Mouse (Mus musculus): ENCODE measurements at regions not wholly inside any gene's neighbourhood (a gene's known extent, or its start where the extent isn't known, plus 50 kb on each side); places are given as distances from the start of the nearest gene placed in this dataset.
"Not testable (repeated sequence)": the region's sequence is repeated elsewhere in the genome, so short reads cannot be mapped to it uniquely, and the experiment has no call there.

DNA sequence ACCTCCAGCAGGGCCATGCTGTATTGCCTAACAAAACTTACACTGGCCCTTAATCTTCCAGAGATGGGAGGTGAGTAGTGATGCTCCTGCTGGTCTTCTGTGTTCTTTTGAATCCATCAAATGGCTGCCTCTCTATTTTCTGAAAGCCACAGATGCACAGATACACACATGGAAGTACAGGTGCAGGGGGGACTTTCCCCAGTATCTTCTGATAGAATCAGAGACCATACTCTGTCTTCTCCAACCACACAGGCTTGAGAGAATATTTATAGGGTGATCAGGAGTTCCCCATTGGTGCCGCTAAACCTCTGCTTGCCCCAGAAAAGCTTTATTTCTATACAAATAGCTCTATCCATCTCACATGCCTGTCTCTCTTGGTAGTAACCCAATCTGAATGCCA, 133.5 kb upstream of the Tbl1xr1 start:
- DNase-seq: no peak

DNA sequence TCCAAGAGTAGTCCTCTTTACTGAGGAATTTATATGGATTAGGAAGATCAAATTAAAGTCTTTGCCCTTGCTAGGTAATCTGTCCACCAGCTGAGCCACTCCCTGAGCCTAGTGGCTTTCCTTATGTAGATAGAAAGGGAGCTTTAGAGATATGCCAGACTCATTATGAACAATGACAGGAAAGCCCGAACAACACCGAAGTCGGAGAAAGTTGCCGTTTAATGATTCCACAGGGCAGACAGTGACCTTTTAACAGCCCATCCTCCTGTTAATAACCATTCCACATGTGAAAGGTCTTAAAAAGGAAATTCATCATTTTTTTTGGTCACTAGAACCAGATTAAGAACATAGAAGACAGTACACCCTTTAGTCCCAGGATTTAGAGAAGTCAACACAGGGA, 130.7 kb upstream of the Tbl1xr1 start:
- no peak for DNase-seq

DNA sequence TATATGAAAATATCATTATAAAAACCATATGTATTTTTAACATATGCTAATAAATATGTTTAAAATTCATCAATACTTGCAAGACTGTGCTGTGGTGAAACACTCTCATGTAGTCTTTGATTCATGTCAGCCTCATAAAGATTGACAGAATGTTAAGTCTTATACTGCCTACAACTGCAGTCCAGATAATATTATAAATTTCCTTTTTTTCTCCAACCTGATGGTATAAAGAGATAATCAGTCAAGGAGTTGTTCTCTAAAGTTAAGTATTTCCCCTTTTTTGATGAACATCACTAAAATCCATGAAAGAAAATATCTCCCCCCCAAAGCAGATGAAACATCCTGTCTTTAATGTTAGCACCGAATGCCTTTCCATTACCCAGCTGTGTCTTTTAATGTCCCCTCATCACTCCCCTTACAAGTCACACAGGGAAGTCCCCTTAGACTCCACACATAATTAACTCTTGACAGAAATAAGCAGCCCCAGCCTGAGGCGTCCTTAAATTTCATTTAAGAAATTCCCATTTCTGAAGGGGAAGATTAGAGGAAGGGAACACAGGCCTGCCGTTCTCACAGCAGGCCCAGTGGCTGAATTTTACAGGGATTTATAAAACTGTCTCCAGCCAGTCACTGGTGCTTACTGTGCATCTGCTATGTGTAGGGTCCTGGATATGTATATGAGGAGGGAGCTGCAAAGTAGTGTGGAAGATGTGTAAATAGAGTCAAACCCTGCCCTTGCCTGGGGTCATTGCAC, 129.0 kb upstream of the Tbl1xr1 start:
- DNase-seq: no peak

DNA sequence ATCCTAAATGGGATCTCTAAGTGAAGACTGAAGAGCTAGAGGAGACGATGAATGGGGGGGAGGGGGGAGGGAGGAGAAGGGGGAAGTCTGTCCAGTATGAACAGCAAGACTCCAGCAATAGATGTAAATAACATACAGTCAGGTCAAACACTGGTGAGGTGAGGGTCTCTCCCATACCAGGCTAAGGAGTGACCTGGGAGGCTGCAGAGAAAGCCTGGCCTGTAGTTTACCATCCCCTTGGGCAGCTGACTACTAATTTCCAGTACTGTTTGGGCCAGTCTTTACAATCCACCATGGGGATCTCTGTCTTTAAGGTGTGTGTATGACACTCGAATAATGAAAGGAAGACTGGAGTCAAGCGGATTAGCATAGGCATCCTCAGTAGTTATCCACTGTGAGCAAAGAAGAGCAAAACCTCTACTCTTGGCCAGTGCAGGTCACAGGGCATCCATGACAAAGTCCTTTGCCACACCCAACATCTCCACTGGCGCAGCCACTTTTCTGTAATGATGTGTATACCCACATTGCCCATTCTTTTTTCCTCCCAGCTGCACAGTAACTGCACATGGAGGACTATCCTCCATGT, 128.3 kb upstream of the Tbl1xr1 start:
- DNase-seq: no peak

DNA sequence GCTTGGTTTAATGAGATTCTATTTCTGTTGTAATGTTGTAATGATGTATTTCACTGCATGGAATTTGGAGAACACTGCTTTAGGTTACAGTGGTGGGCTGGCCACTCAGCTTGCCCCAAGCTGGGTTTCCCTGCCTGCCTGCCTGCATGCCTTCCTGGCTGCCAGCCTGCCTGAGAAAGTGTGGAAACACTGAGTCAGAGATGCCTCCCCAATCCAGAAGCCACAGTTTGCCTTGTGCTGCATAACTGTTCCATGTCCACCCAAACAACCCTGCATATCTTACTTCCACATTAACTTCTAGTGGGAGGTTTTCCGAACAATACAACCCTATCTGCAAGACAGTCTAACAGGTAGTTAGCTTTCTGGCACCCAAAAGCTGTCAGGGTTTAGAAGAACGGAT, 127.0 kb upstream of the Tbl1xr1 start:
- no peak for DNase-seq

DNA sequence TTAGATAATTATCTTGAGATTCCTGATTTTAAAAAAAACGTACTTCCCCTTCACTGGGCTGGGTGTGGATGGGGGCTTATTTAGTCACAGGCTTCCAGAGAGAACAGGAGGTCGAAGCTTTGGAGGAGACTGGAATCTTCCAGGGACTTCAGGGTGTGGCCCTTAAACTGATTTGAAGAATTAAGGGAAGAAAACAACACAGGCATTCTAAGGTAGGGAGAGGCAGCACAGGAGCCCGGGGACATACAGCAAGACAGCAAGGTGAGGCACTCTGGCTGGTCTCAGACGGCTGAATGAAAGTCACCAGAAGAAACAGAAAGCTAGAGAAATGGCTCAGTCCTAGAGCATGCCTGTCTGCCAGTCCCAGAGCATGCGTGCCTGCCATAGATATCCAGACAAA, 125.9 kb upstream of the Tbl1xr1 start:
- no peak for DNase-seq

DNA sequence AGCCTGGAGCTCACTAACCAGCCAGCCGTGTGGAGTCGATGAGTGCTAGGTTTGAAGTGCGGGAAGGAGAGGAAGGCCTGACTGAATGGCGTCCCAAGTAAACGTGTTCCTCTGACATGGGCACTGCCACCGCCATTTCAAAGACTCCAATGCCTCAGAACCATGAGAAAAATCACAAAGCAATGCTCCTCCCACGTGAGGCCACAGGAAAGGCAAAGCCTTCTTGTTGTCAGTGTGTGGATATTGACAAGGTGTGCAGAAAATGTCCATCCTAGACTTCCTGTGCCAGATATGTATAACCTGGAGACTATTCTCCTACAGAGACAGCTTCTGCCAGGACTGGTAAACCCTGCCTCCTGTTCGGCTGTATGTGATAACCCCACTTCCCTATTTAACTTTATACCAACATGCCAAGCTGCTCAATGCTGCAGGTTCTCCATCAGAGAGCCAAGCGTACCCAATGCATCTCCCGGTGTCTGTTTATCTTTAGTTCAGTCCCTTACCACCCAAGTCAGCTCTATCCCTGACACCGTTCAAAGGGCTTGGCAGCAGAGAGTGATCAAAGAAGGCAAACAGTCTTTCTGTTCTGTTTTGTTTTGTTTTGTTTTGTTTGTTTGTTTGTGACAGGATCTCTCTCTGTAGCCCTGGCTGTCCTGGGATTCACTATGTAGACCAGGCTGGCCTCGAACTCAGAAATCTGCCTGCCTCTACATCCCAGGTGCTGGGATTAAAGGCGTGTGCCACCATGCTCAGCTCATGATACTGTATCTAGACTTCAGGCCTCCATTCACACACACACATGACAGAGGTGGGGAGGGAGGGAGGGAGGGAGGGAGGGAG, 124.8 kb upstream of the Tbl1xr1 start:
- no peak for DNase-seq

DNA sequence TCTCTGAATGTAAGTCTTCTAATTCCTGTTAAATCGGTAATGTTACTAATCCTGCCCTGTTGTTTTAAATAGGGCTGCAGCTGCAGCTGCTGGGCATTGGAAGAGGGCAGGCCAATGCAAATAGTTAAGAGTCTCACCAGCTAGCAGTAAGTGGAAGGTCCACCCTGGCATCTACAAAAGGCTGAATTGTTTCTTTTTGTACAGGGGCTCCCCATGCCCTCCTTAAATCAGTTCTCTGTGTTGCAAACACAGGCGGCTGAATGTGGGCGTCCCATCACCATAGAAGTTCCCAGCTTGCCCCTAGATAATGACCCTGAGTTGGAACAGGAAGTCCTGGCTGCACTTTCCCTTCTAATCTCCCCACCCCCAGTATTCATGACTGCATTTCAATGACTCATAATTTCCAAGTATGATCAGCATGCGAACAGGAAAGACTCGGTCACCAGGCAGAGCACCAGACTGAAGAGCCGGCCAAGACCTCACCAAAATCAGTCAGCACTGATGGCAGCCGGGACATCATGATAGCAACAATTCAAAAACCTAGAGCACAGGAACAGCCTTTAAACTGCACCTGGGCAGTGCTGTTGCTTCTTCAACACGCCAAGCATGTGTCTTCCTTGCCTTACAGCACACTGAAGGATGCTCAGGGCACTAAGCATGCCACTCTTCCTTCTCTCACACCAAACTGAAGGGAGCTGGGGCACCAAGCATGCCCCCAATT, 123.6 kb upstream of the Tbl1xr1 start:
- DNase-seq: no peak

DNA sequence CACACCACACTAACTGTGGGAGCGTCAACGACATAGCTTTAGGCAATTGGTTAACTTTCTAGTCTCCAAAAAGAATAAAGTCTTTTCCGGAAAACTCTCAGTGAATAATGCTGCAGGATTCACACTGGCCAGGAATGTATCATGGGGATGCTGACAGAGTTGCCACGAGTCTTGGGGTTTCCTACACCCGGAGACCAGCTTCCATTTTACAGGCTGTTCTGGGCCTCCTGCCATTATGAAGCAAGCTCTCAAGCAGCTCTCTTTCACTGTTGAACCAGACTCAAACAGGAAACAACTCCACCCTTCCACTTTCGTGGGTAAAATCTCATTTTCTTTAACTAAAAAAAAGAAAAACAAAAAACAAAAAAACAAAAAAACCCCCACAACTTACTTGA, 123.0 kb upstream of the Tbl1xr1 start:
- no peak for DNase-seq

DNA sequence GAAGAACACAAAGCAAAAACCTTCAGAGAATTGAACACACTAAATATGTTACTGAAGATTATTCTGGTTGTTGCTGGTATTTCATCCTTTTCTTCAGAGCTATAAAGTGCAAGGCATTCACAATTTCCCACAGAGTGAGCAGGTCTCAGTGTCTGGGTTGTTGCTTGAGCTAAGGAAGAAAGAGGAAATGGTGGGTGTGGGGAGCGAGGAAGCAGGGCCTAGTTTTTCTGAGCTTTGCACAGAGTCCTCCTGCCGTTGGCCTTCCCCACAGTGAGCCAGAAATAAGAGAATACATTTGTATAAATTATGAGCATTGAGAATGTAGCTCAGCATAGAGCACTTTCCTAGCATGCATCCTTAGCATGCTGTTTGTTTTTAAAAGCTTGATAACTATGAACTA, 120.8 kb upstream of the Tbl1xr1 start:
- DNase-seq: no peak

DNA sequence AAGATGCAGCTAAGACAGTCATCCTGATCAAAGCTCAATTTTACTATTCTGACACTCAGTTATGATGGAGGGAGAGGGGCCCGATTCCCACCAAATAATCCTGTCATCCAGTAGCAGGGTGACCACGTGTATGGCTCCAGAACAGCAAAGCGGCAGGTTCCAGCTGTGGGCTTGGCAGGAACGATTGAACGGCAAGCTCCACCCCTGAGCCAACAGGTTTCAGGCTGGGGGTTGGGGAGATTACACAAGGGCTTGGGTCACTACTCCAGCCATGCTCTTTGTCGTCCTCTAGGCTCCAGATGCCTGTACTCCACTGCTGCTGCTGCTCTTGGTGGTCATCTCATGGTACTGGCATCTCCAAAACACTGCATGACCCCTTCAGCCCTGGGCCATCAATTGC, 119.3 kb upstream of the Tbl1xr1 start:
- not testable (repeated sequence) for DNase-seq

DNA sequence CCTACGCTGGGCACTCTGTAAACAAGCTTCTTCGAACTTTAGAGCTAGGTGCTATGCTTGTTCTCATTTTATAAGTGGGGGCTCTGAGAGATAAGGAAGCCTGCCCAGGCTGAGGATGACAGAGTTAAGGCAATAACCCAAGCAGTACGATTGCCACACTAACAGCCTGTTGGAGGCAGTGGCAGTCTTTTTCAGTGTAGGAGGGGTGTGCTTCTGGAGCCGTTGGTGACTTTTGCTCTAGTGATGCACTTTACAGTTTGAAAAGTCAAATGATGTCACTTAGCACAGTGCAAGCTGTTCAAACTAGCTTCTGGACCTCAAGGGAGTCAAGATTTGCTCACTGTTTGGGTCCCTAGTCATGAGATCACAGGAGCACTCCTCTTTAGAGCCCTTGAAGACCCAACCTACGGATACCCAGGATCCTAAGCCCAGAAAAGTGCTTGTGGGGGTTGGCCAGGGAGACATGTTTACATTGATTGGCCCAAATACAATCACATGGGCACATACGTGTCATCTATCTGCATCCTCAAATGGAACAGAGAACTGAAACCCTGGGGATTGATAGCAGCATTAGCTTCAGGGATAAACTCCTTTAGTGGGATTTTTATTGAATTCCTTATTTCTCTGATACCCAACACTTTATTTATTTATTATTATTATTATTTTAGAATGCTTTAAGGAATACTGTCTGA, 117.7 kb upstream of the Tbl1xr1 start:
- no peak for DNase-seq

DNA sequence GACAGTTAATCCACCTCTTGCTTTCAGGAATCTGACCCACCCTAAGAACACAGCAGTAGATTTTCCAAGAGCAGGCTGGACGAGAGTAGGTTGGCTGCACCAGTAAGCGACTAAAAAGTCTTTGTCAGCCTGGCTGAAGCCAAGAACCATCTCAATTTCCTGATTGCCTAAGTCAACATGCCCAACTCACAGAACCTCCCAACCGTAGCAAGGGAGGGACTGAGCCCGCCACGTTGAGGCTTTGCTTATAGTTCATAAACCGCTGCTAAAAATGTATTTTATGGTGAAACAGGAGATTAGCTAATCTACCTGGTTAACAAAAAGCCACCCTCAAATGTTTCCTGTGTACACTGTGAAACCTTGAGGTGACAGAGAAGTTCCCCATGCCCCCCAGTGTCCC, 115.4 kb upstream of the Tbl1xr1 start:
- DNase-seq: no peak

DNA sequence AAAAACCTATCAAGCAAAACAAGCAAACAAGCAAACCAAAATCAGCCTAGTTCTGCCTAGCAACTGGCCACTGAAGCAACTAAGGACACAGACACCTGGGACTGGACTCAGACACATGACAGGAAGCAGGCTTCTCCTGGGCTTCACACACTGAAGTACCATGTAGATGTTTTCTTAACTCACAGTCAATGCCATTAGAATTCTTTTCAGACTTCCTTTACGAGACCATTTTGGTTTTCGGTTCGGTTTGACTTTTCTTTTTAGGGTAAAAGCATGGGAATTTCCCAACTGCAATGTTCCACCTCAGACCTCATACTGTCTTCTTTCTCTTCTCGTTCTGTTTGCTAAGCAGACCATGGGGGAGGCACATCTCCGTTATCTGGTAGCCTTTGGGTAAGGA, 114.7 kb upstream of the Tbl1xr1 start:
- no peak for DNase-seq

DNA sequence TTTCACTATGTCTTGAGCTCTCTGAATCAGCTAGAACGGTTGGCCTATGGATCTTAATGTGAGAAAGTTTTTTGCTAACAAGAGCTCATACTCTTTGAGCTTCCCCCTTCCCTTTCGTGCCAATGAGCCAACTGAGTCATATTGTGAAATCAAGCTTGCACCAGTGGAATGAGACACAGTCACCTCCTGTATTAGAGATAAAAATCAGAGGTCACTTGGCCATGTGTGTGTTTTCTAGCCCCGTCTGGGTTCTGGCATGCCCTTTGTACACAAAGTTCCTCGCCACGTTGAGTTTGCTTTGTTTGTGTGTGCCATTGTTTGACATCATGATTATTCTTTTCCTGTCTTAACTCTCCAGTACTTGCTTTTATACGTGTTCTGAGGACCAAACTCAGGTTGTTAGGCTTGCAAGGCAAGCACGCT, 114.1 kb upstream of the Tbl1xr1 start:
- no peak for DNase-seq

DNA sequence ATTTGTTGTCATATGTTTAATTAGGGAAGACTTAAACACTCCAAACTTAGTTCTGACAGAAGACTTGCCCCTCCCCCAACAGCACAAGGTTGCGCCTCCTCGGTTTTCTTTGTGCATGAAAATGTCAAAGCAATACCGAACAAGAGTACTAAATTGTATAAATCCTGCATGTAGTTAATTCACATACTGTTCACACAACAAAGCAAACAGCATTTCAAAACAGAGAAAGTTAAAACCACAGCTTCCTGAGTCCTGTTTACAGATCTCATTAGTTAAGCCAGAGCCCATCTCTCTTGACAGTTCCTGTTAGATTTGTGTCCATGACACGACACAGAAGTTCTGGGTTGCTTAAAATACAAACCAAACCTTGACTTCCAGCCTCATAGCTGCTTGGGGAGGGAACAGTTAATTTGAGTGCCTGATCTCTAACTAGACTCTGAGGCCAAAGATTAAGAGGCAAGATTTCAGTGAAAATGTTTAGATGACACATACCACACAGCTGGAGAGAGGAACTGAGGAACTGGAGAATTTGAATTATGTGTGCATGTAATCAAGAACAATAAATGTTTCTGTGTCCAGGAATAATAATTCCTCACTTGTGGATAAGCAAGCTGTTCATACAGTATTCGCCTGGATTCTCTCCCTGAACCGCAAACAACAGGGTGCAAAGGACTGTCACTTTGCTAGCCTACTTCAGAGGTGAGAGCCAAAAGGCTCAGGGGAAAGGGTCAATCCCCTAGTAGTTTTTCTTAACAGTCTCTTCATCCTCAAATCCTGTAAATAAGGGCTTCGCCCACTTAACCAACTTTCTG, 113.3 kb upstream of the Tbl1xr1 start:
- DNase-seq: no peak

DNA sequence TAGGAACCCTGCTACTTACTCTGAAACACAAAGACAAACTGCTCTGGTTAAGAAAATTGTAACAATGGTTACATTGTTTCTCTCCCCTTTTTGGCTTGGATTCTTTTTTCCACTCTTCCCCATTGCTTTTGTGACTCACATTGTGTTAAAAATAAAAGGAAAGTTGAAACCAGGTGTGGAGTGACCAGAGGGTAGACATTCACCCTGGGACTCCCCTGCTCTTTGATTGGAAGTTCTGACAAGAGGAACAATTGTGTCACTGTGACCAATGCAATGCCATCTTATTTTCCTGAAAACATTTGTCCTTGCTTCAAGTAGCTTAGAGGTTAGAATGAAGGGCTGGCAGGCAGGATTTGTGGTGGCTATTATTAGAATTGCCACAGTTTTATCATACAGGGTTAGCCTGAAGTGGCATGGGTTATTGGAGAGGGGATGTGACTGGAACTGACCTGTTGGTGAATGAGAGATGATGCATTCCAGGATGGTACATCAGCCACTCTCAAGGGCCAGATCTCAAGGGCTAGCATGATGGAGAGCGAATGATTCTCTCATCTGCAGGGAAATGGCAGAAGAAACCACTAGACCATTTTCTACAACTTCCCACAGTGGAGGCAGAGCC, 112.6 kb upstream of the Tbl1xr1 start:
- DNase-seq: no peak

DNA sequence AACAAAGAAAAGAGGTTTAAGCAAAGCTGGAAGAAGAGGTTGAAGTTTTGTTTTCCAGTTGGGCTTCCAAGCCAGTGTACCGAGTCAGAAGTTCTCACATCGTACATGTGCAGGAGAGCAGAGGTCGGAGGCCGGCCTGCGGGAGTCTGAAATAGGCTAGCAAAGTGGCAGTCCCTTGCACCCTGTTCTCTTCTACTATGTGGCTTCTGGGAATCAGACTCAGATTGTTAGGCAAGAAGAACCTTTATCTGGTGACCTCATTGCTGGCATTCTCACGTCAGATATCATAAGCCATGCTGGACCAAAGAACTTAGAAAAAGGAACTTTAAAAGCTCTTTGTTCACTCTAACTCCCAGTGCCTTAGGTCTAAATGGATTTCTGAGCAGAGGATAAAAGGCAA, 112.0 kb upstream of the Tbl1xr1 start:
- no peak for DNase-seq

DNA sequence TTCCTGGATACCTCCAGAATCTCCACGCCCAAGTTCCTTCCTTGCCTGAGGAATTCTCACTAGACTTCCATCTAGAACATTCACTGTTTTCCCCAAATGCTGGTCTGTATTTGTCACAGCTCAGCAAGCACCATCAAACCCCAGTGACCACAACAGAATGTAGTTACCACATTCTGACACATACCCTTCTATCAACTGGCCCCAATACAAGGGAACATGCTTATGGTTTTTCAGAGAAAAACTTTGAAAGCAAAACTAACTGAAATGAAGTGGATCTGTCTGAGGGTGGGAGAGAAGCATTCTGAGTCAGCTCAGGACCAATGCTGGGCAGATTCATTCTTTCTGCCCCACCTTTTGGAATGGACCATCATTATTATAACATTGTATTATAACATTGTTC, 110.9 kb upstream of the Tbl1xr1 start:
- DNase-seq: no peak

DNA sequence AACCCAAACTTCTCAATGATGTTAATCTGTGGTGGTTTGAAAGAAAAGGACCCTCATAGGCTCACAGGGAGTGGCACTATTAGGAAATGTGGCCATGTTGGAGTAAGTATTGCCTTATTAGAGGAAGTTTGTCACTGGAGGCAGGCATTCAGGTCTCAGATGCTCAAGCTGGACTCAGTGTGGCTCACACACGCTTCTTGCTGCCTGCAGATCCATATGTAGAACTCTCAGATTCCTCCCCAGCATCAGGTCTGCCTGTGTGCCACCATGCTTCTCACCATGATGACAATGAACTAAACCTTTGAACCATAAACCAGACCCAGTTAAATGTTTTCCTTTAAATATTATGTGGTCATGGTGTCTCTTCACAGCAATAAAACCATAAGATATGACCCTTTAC, 104.7 kb upstream of the Tbl1xr1 start:
- DNase-seq: no peak

DNA sequence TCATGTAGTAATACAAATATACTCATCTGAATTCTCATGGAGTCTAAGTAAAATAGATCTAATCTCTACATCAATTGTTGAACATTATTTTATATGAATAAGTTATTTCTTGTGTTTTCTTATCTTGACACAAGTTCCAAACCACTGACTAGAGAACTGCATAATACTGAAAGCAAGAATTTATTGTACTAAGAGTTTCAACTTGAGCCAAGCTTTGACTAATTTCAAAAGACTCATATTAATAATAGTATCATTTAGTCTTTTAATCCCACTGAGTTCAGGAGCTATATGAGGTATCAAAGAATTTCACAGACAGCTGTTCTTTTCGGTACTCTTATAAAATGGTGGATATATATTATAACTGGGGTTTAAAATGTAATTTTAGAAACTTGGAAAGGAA, 103.3 kb upstream of the Tbl1xr1 start:
- no peak for DNase-seq

Measured in cerebellum, adult 9-11 months (tissue).